Mouse (Mus musculus) myocyte (in vitro differentiated cells): ENCODE data around the gene Dnajb1.

Source experiments
- CEBPB ChIP-seq: IDR thresholded peaks from 2 replicates; pipeline ENCODE4 v1.6.1; 2011; ENCODE audit warnings: mild to moderate bottlenecking, moderate library complexity; ENCODE audit not compliant: poor library complexity, insufficient read depth, severe bottlenecking
- E2F4 ChIP-seq: IDR thresholded peaks from one replicate; pipeline ENCODE4 v1.6.1; 2011; ENCODE audit warnings: mild to moderate bottlenecking, control low read depth, moderate library complexity; ENCODE audit not compliant: insufficient read depth
- MAX ChIP-seq: IDR thresholded peaks from one replicate; pipeline ENCODE4 v1.6.1; 2011; ENCODE audit warnings: low read depth, mild to moderate bottlenecking, control low read depth
- MYOD1 ChIP-seq, 3 experiments: IDR thresholded peaks; one replicate each; pipeline ENCODE4 v1.6.1; 2011; ENCODE audit warnings: control low read depth in 2 of 3, low read depth in 2 of 3, mild to moderate bottlenecking in 2 of 3, moderate library complexity in 1 of 3; ENCODE audit not compliant: insufficient read length in 2 of 3, control insufficient read depth in 1 of 3
- MYOG ChIP-seq, 3 experiments: IDR thresholded peaks; one replicate each; pipeline ENCODE4 v1.6.1; 2011; ENCODE audit warnings: control low read depth in 2 of 3, low read depth in 2 of 3, mild to moderate bottlenecking in 2 of 3; ENCODE audit not compliant: insufficient read length in 2 of 3, control insufficient read depth in 1 of 3, insufficient read depth in 1 of 3
- POLR2A ChIP-seq: IDR thresholded peaks from one replicate; pipeline ENCODE4 v1.6.1; 2011; ENCODE audit warnings: low read depth, mild to moderate bottlenecking, control low read depth, moderate library complexity; ENCODE audit not compliant: insufficient read length
- POLR2AphosphoS2 ChIP-seq: IDR thresholded peaks from one replicate; pipeline ENCODE4 v1.6.1; 2011; ENCODE audit warnings: low read depth, control low read depth; ENCODE audit not compliant: insufficient read length
- REST ChIP-seq: IDR thresholded peaks from one replicate; pipeline ENCODE4 v1.6.1; 2011; ENCODE audit warnings: mild to moderate bottlenecking, control low read depth, moderate library complexity; ENCODE audit not compliant: insufficient read depth, insufficient read length
- SRF ChIP-seq: IDR thresholded peaks from one replicate; pipeline ENCODE4 v1.6.1; 2011; ENCODE audit warnings: low read depth; ENCODE audit not compliant: control insufficient read depth, insufficient read length
- TCF12 ChIP-seq: IDR thresholded peaks from one replicate; pipeline ENCODE4 v1.6.1; 2011; ENCODE audit warnings: mild to moderate bottlenecking, control low read depth; ENCODE audit not compliant: poor library complexity, insufficient read depth, severe bottlenecking
- TCF3 ChIP-seq: IDR thresholded peaks from one replicate; pipeline ENCODE4 v1.6.1; 2011; ENCODE audit warnings: low read depth, control low read depth; ENCODE audit not compliant: insufficient read length
- USF1 ChIP-seq: IDR thresholded peaks from one replicate; pipeline ENCODE4 v1.6.1; 2011; ENCODE audit warnings: low read depth, mild to moderate bottlenecking, control low read depth, moderate library complexity

DNA sequence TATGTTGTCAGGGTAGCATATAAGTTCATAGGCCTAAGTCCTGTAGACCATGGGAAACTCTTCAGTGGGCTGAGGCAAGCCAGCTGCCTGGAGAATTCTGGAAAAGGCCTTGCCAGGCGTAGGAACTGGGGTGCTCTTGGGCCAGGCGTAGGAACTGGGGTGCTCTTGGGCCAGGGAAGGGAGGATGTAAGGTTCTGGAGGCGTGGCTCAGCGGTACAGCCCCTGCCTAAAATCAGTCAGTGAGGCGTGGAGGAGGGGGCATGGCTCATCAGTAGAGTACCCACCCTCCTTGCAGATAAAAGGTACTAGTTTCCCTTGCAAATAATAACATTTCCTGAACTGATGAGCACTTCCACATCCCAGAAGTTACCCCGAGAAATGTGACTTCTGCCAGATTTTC lies 46.7 kb downstream of the Dnajb1 start:
- TF ChIP-seq E2F4 (no peak), POLR2A (no peak), CEBPB (no peak), MAX (no peak), POLR2AphosphoS2 (no peak), MYOD1 (IDR thresholded peaks at IDR 0.05; ENCODE audit: control insufficient read depth in 1 of 3, insufficient read length in 2 of 3, low read depth in 2 of 3) (no peak), MYOG (IDR thresholded peaks at IDR 0.05; ENCODE audit: control insufficient read depth in 1 of 3, insufficient read depth in 1 of 3, insufficient read length in 2 of 3, low read depth in 2 of 3) (no peak), USF1 (no peak), REST (no peak), SRF (no peak), TCF3 (no peak), TCF12 (no peak)
